Mouse (Mus musculus) kidney, adult 8-10 months (tissue): ENCODE data around the gene Cacng7.
"Not testable (repeated sequence)": the region's sequence is repeated elsewhere in the genome, so short reads cannot be mapped to it uniquely, and the experiment has no call there.

ENCODE experiments used
- DNase-seq, 2 experiments: peaks; one replicate each; pipeline ENCODE4 v3.0.0; 2022

Cacng7 gene

DNA sequence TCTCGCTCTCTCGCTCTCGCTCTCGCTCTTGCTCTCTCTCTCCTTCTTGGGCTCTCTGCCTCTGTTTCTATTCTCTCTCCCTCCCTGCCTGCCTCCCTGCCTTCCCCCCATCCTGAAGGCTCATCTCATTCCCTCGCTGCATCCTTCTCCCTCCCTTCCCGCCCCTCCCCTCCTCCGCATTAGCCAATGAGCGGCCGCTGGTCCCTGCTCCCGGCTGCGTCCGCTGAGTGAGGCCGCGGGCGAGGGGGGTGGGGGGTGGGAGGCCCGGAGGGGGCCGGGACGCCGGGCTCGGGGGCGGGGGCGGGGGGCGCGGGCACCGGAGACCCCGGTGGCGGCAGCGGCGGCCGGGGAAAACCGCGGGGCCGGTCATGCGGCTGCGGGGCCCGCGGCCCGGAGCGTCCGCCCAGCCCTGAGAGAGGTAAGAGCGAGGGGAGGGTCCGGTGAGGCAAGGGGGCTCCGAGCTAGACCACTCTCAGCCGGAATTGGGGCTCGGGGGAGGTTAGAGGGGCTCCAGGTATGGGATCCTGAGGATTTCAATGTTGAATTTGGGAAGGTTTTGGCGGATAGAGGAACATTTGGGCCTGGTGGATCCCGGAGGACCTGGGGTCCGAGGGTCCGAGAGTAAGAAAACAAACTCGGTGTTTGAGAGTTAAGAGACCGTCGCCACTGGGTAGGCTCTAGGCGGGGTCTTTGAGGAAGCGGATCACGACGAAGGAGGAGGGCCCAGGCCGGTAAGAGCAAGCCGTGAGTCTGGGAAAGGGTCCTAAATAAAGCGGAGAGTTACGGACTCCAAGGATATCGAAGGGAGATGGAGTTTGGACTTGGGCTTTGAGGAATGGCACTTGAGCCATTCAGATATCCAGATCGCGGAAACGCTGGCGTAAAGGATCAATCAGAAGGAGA lies at the start of gene Cacng7:
TSS of gene Cacng7 (plus strand) at position 337 of the 903 bp plus-strand sequence.
- DNase-seq: no peak

DNA sequence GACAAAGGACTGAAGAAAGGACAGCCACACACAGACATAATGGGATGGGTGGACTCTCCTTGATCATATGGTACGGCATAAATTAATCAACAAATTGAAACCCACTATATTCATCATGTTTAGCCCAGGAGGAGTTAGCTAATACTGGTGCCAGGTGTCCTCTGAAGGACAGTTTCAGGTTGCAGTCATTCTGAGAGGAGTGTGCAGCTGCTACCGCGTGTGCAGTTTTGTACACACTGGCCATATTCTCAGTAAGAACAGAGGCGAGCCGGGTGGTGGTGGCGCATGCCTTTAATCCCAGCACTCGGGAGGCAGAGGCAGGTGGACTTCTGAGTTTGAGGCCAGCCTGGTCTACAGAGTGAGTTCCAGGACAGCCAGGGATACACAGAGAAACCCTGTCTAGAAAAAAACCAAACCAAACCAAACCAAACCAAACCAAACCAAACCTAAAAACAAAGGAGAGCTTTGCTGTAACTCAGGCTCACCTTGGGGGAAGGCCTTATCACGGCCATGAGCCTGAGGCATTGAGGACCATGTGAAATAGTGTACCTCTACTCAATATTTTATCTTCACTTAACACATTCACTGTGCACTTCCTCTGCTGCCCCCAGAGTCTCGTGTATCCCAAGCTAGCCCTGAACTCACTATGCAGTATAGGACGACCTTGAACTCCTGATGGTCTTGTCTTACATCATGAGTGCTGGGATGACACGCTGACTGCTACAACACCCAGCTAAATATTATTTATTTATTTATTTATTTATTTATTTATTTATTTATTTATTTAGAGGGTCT lies 49.5 kb upstream of the Cacng7 start:
- no peak for DNase-seq

DNA sequence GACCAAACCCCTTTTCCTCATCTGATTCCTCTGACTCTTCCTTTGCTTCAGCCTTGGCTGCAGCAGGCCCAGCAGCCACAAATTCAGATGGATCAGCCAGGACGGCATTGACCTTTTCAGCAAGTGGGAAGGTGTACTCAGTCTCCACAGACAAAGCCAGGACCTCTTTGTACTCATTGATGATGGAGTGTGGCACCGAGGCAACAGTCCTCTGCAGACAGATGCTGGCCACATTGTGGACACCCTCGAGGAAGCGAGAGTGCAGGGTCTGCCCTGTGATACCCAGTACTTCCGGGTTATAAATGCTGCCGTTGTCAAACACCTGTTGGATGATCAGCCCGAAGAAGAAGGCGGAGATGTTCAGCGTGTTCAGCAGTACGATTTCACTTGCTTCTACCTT lies 48.2 kb upstream of the Cacng7 start:
- DNase-seq: no peak

DNA sequence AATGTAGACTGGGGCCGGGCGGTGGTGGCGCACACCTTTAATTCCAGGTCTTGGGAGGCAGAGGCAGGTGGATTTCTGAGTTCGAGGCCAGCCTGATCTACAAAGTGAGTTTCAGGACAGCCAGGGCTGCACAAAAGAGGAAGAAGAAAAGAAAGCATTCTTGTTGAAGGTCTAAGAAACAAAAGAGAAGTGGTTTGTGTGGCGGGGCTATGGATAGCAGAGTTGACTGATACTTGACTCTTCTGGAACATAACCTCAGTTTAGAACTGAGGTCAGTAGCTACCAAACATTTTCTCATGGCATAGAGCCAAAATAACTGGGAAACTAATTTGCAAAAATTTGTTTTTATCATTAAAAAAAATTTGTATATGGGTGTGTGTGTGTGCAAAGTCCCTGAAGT lies 46.7 kb upstream of the Cacng7 start:
- DNase-seq: no peak

DNA sequence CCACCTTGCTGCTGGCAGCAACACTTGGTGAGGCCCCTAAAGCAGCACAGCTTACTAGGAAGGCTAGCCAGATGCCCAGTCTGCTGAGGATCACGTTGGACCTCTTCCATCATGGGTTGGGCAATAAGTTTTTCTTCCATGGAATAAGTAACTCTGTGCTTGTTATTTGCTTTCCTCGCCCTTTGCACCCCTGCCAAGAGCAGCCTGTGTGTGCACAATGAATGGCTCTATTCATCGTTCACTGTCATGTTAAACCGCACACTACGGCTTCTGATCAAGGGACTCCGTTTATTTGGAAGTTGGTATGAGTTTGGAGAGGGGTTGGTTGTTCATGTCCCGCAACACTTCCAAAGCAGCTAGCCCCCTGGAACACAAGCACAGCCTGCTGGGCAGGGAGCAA lies 45.6 kb upstream of the Cacng7 start:
- DNase-seq: no peak

DNA sequence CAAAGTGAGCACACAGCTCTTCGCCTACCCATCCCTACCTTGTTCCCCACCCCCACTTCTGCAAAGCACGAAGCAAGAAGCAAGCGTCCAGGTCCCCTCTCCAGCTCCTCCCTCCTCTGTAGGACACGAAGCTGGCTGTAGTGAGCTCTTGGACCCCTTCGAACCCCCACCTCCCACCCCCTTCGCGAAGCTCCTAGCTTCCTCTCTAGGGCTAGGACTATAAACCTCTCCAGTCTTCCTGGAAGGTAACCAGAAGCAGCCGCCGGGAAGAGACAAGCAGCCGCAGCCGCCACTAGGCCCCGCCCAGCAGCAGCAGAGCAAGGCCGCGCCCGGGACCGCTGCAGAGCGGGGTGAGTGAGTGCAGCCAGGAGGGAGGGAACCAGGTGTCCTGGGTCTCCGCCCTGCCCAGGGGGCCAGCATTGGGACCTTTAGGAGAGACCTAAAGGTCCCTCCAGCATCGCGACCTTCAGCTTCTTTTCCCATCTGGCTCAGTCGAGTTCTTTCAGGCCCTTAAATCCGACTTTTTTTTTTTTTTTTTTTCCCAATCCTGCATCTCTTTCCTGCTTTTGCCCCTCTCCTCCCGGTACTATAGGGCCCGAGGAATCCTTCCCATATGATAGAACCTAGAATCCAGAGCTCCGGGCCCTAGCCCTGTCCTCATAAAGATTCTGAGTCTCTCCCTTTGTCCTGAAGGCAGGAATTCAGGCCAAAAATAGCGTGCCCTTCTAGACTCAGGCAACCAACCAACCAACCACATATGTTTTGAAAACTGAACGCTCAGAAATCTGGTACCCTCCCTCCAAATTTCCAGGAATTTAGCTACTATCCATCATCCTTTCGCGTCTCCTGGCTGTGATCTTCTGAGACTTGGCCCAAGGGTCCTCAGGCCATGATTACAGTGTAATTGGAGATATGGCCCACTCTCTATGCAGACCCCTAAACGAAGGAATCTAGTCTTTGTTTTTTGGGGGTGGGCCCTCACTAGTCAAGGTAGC lies 43.5 kb upstream of the Cacng7 start, which contains the start of the genes Myadm and Prkcg:
TSS of gene Myadm (plus strand) at position 105 of the 995 bp plus-strand sequence.
TSS of gene Prkcg (plus strand) at position 204 of the 995 bp plus-strand sequence.
- peak; percentile 55 to 62 for DNase-seq

DNA sequence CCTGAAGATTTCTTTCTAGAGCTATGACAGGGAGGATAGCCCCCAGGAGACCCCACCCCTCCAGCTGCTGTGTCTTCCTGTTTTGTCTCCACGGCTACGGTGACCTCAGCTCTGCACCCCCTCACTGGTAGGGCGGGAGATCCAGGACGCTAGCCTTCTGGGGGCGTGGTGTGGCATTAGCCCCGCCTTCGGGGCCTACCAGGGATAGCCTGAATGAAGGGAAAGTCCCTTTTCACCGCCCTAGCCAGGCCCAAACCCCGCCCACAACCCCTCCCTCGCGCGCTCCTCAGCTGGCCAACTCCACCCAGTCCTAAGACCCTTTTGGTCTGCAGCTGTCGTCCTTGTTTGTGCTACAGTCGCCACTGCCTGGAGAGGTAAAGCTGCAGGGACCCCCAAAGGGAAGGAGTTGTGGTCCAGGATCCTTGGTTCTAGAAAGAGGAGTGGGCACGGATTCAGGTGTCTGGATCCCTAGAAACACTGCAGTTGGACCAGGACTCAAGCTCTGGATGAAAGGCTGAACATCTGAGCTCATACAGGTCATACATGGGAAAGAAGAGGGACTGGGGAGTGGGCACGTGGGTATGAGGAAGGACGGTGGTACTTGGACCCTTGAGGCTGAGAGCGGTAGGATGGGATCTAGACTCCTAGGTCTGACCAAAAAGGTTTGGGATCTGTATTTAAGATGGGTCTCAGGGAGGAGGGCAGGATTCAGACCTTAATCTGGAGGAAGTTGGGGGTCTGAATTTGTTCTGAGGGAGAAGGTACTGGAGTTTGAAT lies 42.3 kb upstream of the Cacng7 start:
- DNase-seq: peak; percentile 91 to 92

DNA sequence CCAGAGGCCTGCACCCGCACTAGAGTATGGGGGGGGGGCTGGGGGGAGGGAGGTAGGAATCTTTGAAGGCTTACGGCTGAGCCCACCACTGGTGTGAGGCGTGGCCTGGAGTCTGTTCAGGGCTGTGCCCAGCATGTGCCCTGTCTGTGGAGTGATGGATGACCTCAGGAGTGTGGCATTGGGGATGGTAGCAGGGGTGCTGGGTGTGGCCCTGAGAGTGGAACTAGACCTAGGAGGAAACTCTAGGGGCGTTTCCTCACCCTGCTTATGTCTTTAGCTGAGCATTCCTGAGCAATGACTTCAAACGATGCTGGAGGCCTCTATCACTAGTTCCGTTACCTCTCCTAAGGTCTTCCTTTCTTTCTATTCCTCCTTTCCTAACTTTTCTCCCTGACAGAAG lies 41.6 kb upstream of the Cacng7 start:
- DNase-seq: no peak

DNA sequence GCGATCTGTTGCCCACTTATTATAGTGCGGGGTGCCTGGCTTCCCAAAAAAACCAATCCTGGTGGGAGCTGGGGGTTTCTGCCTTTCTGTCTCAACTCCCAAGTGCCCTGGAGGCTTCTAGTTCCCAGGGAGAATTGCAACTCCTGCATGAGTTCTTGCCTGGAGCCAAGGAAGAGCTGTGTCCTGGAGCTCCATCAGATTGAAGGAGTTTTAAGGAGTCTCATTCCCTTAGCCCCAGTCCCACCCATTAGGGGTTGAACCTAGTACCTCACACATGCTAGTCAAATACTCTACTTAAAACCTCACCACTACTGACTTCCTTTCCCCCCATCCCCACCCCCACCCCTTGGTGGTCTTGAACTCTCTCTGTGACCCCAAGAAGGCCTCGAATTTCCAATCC lies 41.0 kb upstream of the Cacng7 start:
- DNase-seq: no peak

DNA sequence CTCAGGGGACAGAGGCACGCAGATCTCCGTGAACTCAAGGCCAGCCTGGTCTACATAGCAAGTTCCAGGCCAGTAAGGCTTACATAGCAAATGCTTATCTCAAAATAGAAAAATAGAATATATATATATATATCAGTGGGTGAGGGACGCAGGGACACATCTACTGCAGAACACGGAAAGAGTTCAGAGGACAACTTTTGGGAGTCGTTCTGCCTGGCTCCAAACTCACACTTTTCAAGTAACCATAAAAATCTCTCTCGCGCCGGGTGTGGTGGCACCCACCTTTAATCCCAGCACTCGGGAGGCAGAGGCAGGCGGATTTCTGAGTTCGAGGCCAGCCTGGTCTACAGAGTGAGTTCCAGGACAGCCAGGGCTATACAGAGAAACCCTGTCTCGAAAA lies 40.5 kb upstream of the Cacng7 start:
- DNase-seq: not testable (repeated sequence)

DNA sequence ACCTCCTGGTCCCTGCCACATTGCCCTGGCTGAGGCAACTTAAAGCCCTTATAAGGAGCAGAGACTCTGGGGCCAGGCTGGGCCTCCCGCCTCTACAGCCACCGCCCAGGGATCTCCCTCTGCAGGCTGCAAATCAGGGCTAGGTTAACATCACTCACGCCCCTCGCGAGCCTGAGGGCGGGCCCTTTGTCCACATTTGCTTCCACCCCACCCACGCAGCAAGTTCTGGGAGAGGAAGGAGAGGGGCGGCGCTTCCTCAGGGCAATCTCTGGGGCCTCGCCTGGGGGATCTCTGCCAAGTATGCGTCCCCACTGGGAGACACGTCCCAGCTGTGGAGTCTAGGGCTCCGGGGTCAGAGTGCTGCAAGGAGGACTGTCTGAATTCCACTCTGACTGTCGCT lies 40.0 kb upstream of the Cacng7 start:
- DNase-seq: peak; percentile 89 to 92

DNA sequence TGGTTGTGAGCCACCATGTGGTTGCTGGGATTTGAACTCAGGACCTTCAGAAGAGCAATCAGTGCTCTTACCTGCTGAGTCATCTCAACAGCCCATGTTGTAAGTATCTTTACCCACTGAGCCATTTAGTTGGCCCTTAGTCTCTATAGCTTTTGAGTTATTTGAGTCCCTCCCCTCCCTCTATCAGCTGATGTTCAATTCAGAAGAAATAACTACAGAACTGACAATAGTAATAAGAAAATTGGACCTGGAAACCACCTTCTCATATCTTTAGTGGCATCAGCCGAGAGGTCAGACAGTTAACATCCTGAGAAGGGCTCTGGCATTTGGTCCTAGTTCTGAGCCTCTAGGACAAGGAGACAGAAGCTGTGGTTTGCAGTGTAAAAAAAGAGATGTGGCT lies 38.0 kb upstream of the Cacng7 start:
- no peak for DNase-seq

DNA sequence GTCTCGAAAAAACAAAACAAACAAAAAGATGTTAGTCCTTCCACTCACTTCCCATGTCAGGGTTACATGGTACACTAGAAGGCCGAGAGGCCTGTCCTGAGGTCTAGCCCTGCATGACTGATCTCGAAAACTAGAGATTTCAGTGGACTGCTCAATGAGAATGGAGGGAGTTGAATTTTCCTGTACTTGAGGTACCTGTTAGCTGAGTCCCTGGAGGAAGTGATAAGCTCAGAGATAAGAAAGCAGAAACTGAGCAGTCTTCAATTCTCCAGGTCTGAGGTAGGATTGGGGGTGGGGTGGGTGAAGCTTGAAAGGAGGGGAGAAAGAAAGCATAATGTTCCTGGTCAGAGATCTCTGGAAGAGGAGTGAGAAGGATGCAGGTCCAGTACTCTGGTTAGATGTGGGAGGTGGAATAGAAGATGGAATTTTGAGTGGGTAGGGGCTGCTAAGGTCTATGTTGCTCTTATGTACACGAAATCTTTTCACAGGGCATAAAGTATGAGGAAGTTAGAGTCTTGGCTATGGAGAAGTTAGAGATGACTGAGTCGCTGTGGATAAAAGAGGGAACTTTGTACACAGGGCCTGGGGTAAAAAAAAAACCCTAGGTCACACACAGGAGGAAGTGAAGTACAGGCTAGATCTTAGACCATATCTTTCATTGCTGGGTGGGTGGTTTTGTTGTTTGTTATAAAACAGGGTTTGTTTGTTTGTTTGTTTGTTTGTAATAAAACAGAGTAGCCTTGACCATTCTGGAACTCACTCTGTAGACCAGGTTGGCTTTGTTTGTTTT lies 37.2 kb upstream of the Cacng7 start:
- DNase-seq: no peak

DNA sequence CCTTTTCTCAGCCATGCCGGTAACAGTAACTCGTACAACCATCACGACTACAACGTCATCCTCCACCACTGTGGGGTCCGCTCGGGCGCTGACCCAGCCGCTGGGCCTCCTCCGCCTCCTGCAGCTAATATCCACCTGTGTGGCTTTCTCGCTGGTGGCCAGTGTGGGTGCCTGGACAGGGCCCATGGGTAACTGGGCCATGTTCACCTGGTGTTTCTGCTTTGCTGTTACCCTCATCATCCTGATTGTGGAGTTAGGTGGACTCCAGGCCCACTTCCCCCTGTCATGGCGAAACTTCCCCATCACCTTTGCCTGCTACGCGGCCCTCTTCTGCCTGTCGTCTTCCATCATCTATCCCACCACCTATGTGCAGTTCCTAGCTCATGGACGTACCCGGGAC lies 36.0 kb upstream of the Cacng7 start:
- DNase-seq: no peak

DNA sequence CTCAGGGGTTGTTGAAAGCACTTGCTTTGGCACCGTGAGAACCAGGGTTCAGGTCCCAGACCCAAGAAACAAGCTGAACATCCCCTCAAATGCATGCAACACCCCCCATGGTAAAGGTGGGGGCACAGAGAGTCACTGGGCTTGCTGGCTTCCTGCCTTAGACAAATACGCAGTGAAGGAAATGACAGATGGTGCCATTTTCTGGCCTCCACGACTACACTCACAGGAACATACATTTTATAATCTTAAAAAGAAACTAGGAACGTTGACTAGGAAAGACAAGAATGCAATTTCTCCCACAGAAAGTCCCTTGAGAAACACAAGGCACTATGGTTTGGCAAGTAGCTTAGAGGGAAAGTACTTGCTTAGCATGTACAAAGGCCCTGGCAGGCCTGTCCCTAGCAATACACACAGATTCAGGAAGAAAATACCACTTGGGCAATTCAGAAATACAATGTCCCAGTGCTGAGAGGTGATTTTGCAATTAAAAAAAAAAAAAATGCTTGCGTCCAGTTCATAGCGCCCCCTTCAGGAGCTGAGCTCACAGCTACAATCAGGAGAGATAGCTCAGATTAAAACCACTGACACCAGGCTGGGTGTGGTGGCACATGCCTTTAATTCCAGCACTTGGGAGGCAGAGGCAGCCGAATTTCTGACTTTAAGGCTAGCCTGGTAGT lies 32.7 kb upstream of the Cacng7 start:
- DNase-seq: no peak

DNA sequence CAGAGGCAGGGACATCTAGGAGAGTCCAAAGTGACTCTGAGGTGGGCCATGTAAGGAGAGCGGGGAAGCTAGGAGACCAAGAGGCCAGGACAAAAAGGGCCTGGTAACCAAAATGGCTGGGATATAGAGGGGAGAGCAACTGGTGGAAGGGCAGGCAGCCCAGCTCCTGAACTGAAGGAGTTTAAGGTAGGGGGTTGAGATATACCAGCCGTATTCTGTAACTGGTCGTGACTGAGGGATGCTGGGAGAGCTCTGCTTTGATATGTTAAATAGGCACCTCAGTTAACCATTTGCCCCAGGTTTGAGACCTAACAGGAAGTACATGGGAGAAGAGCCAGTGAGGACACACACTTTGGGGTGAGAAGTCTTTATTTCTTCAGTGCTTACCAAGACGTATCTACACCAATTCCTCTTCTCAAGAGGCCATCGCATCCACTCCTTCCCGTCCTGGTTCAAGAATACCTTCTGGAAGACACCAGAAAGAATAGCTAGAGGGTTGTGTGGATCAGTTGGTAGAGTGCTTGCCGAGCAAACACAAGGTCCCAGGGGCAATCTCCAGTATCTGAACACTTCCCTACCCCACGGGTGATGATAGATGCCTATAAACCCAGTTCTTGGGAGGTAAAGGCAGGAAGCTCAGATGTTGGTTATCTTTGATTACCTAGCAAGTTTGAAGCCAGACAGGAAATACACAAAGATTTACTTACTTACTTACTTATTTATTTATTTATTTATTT lies 31.7 kb upstream of the Cacng7 start:
- no peak for DNase-seq

DNA sequence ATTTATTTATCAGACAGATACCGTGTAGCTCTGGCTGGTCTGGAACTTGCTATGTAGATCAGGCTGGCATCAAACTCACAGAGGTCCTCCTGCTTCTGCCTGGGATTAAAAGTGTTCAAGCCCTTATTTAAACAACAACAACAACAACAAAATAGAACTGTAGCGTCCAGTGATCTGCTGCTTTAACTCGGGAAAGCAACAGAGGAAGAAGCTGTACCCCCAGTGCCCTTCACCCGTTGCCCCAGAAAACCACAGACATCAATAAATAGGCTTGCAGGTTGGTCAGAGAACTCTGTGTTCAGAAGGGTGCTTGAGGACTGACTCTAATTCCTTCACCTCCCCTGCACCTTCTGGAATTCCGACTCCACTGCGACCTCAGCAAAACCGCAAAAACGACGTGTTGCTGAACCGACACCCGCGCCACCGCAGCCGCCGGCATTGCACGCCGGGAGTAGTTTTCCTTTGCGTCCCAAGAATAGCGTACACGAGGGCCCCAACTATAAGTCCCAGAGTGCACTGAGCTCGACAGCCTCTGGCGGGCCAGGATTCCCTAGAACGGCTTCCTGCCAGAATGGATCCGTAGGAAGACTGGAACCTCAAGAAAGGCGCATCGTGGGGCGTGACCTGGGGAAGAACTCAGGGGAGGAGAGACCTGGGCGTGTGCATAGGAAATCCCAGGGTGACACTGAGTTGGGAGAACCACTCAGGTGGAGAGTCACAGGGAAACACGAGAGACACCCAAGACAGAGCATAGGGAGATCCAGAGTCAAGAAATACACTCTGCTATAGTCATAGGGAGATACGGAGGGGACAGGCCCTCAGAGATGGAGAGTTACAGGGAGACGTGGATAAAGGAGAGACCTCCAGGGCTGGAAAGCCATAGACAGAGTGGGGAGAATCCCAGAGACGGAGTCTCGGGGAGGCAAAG lies 30.9 kb upstream of the Cacng7 start:
- no peak for DNase-seq

DNA sequence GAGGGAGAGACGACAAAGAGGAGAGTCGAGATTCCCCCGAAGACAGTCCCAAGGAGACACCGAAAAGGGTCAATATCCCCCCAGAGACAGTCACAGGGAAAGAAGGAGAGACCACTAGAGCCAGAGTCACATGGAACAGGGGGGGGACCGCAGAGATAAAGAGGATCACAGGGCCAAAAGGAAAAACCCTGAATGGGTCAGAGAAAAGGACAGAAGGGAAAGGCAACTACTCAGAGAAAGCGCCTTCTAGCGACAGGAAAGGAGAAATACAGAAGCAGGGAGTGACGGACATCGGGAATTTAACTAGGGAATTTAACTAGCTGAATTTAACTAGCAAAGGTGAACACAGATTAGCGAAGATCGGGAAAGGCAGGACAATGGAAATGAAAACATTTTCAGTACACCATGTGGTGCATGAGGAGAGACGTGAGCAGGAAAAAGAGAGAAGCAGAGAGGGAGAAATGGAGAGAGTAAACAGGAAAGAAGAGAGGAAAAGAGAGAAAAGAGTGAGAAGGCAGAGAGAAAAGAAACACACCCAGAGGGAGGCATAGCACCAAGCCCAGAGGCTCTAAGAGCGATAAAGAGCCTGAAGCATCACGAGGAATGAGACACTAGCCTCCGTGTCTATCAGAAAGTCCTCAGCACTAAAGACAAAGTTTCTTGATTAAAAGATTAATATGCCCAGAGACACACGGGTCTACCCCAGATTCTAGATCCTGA lies 30.0 kb upstream of the Cacng7 start:
- DNase-seq: no peak
